Mouse (Mus musculus): ENCODE data around the gene Rps9.
"Not testable (repeated sequence)": the region's sequence is repeated elsewhere in the genome, so short reads cannot be mapped to it uniquely, and the experiment has no call there.

Gene Rps9

GRCm38 (mm10) chr7:3698471-3698870 is 5.3 kb upstream of the Rps9 start:
- no peak for DNase-seq (ENCODE audit: low read depth)

GRCm38 (mm10) chr7:3703148-3703878 is 480 bp upstream of the Rps9 start:
- no peak for DNase-seq (ENCODE audit: low read depth)

- no peak for DNase-seq (ENCODE audit: low read depth)
These were observed 682 bp downstream of the Rps9 start for GRCm38 (mm10) chr7:3704475-3704874.

GRCm38 (mm10) chr7:3705461-3705860 is 1.7 kb downstream of the Rps9 start:
- peak; percentile 32 for DNase-seq (ENCODE audit: low read depth)

GRCm38 (mm10) chr7:3705911-3706310 is 2.1 kb downstream of the Rps9 start:
- no peak for DNase-seq (ENCODE audit: low read depth)

GRCm38 (mm10) chr7:3706343-3706934 is 2.6 kb downstream of the Rps9 start:
- DNase-seq (ENCODE audit: low read depth): peak; percentile 36

GRCm38 (mm10) chr7:3707027-3707426 is 3.2 kb downstream of the Rps9 start:
- DNase-seq (ENCODE audit: low read depth): peak; percentile 66

GRCm38 (mm10) chr7:3707568-3708413 is 4.0 kb downstream of the Rps9 start:
- peak; percentile 36 for DNase-seq (ENCODE audit: low read depth)

- not testable (repeated sequence) for DNase-seq (ENCODE audit: low read depth)
These were observed 4.7 kb downstream of the Rps9 start for GRCm38 (mm10) chr7:3708447-3708980.

- no peak for DNase-seq (ENCODE audit: low read depth)
These were observed 5.2 kb downstream of the Rps9 start for GRCm38 (mm10) chr7:3709000-3709399.

GRCm38 (mm10) chr7:3712264-3712942 is 8.6 kb downstream of the Rps9 start:
- DNase-seq (ENCODE audit: low read depth): no peak

GRCm38 (mm10) chr7:3715249-3715648 is 11.5 kb downstream of the Rps9 start:
- no peak for DNase-seq (ENCODE audit: low read depth)

- not testable (repeated sequence) for DNase-seq (ENCODE audit: low read depth)
These were observed 16.5 kb downstream of the Rps9 start, which contains the start of gene Pirb for GRCm38 (mm10) chr7:3720268-3720667. TSS of gene Pirb (minus strand) at chr7:3720391.

- not testable (repeated sequence) for DNase-seq (ENCODE audit: low read depth)
These were observed 21.7 kb downstream of the Rps9 start for GRCm38 (mm10) chr7:3725459-3725858.

GRCm38 (mm10) chr7:3732675-3733074 is 28.9 kb downstream of the Rps9 start:
- not testable (repeated sequence) for DNase-seq (ENCODE audit: low read depth)

All from induced T-regulatory cell, adult 2 months (primary cell).